Mouse (Mus musculus) E14TG2a.4 (cell line): ENCODE measurements around the gene Mthfsd.

Experiments
- H3K27me3 ChIP-seq: 2 replicates; pipeline ENCODE4 v1.6.1; 2014; ENCODE audit warnings: low read length, control low read depth; ENCODE audit not compliant: insufficient read depth
- H3K36me3 ChIP-seq: 2 replicates; pipeline ENCODE4 v1.6.1; 2014; ENCODE audit warnings: low read length, control low read depth; ENCODE audit not compliant: insufficient read depth
- H3K4me1 ChIP-seq: replicated peaks from 2 replicates; pipeline ENCODE4 v1.6.1; 2014; ENCODE audit warnings: low read depth, low read length, control low read depth
- H3K4me3 ChIP-seq: replicated peaks from 2 replicates; pipeline ENCODE4 v1.5.1; 2014; ENCODE audit warnings: mild to moderate bottlenecking, low read length
- H3K9me3 ChIP-seq: 2 replicates; pipeline ENCODE4 v1.6.1; 2014; ENCODE audit warnings: low read length, control low read depth
- CTCF ChIP-seq: conservative IDR thresholded peaks from 2 replicates; pipeline ENCODE4 v1.5.1; 2014; ENCODE audit warnings: low read length
- NANOG ChIP-seq: IDR thresholded peaks from 2 replicates; pipeline ENCODE4 v1.6.1; 2014; ENCODE audit warnings: borderline replicate concordance, low read length, mixed read lengths
- POU5F1 ChIP-seq: IDR thresholded peaks from 2 replicates; pipeline ENCODE4 v1.6.1; 2014; ENCODE audit warnings: low read length, borderline replicate concordance

The Mthfsd gene

GRCm38 (mm10) chr8:121073174-121074107, 34.8 kb downstream of the Mthfsd start:
- TF ChIP-seq POU5F1 (no peak), NANOG (no peak), CTCF (no peak)
- Histone ChIP-seq H3K9me3 (no peaks in the 10 kb centered on the region), H3K4me3 (peak overlapping the region; percentile 51), H3K4me1 (peaks cover 25% of the 10 kb centered on the region), H3K27me3 (peaks cover 96% of the 10 kb centered on the region), H3K36me3 (no peaks in the 10 kb centered on the region)

GRCm38 (mm10) chr8:121072406-121073130, 35.6 kb downstream of the Mthfsd start:
- no peaks in the 10 kb centered on the region for H3K9me3 ChIP-seq

GRCm38 (mm10) chr8:121071454-121071853, 36.7 kb downstream of the Mthfsd start:
- no peaks in the 10 kb centered on the region for H3K9me3 ChIP-seq
- no peaks in the 10 kb centered on the region for H3K36me3 ChIP-seq
- H3K4me1 ChIP-seq = peaks cover 27% of the 10 kb centered on the region
- TF ChIP-seq POU5F1 = no peak
- TF ChIP-seq NANOG = no peak
- TF ChIP-seq CTCF = no peak
- no peak overlapping the region for H3K4me3 ChIP-seq
- peaks cover 84% of the 10 kb centered on the region for H3K27me3 ChIP-seq

More at GRCm38 (mm10) chr8:121072406-121073130, 35.6 kb downstream of the Mthfsd start:
- peaks cover 91% of the 10 kb centered on the region for H3K27me3 ChIP-seq
- no peak overlapping the region for H3K4me3 ChIP-seq
- no peak for TF ChIP-seq POU5F1
- no peak for TF ChIP-seq NANOG
- TF ChIP-seq CTCF = no peak
- H3K36me3 ChIP-seq = no peaks in the 10 kb centered on the region
- peaks cover 27% of the 10 kb centered on the region for H3K4me1 ChIP-seq

- H3K4me3 ChIP-seq = no peak overlapping the region
- no peak for TF ChIP-seq CTCF
- no peaks in the 10 kb centered on the region for H3K36me3 ChIP-seq
- H3K9me3 ChIP-seq = no peaks in the 10 kb centered on the region
- H3K27me3 ChIP-seq = peaks cover 44% of the 10 kb centered on the region
- peaks cover 6% of the 10 kb centered on the region; the same call in 1 of the 2 replicates for H3K4me1 ChIP-seq
Observed at GRCm38 (mm10) chr8:121063649-121064048, 44.5 kb downstream of the Mthfsd start.

GRCm38 (mm10) chr8:121062521-121062920, 45.7 kb downstream of the Mthfsd start:
- Histone ChIP-seq H3K9me3 (no peaks in the 10 kb centered on the region), H3K27me3 (peaks cover 49% of the 10 kb centered on the region), H3K36me3 (no peaks in the 10 kb centered on the region), H3K4me1 (0 out of 2 replicates have a peak, but pooled peaks cover 4% of the 10 kb centered on the region), H3K4me3 (no peak overlapping the region)
- TF ChIP-seq POU5F1 (no peak), CTCF (no peak), NANOG (no peak)

GRCm38 (mm10) chr8:121059098-121059497, 49.1 kb downstream of the Mthfsd start:
- H3K9me3 ChIP-seq = no peaks in the 10 kb centered on the region
- no peak overlapping the region for H3K4me3 ChIP-seq
- TF ChIP-seq CTCF = no peak
- no peak for TF ChIP-seq NANOG
- no peak for TF ChIP-seq POU5F1
- H3K36me3 ChIP-seq = no peaks in the 10 kb centered on the region
- 0 out of 2 replicates have a peak, but pooled peaks cover 4% of the 10 kb centered on the region for H3K4me1 ChIP-seq
- peaks cover 52% of the 10 kb centered on the region for H3K27me3 ChIP-seq

GRCm38 (mm10) chr8:121058081-121058480, 50.1 kb downstream of the Mthfsd start:
- H3K4me3 ChIP-seq = no peak overlapping the region
- H3K9me3 ChIP-seq = no peaks in the 10 kb centered on the region
- no peak for TF ChIP-seq POU5F1
- TF ChIP-seq NANOG = no peak
- TF ChIP-seq CTCF = no peak
- peaks cover 49% of the 10 kb centered on the region for H3K27me3 ChIP-seq
- no peaks in the 10 kb centered on the region for H3K4me1 ChIP-seq
- H3K36me3 ChIP-seq = no peaks in the 10 kb centered on the region

- no peak overlapping the region for H3K4me3 ChIP-seq
- peaks cover 5% of the 10 kb centered on the region; the same call in 1 of the 2 replicates for H3K4me1 ChIP-seq
- TF ChIP-seq CTCF (peak; percentile 40), NANOG (no peak)
- H3K9me3 ChIP-seq = no peaks in the 10 kb centered on the region
- H3K27me3 ChIP-seq = 0 out of 2 replicates have a peak, but pooled peaks cover 3% of the 10 kb centered on the region
- H3K36me3 ChIP-seq = no peaks in the 10 kb centered on the region
Observed at GRCm38 (mm10) chr8:121047441-121047840, 60.8 kb downstream of the Mthfsd start.
